Mouse (Mus musculus): Measurements from ENCODE around the gene Isg20l2. TPM values are rescaled to one million over a fixed set of nuclear protein-coding genes. Genes with fewer than 3 reads are reported as not detected.

Isg20l2 gene
- polyA plus RNA-seq, 1 experiment from 2014 or later: 55.1 TPM

- H3K4me3 ChIP-seq: peak overlapping the region; percentile 55
- H3K36me3 ChIP-seq: no peaks in the 10 kb centered on the region
- under 1% methylated on average over 15 of the region's 15 CpGs for WGBS
- peak overlapping the region; percentile 84 for H3K27ac ChIP-seq
- H3K27me3 ChIP-seq (ENCODE audit: insufficient read depth, poor library complexity, severe bottlenecking): peaks cover 45% of the 10 kb centered on the region
- peak; percentile 93 for DNase-seq (ENCODE audit: low spot score)
- no peaks in the 10 kb centered on the region; the same call in 1 of the 2 replicates for H3K9me3 ChIP-seq
- peaks cover 61% of the 10 kb centered on the region for H3K4me1 ChIP-seq
Measured at GRCm38 (mm10) chr3:87987633-87988032, 57.5 kb downstream of the Isg20l2 start.

DNA sequence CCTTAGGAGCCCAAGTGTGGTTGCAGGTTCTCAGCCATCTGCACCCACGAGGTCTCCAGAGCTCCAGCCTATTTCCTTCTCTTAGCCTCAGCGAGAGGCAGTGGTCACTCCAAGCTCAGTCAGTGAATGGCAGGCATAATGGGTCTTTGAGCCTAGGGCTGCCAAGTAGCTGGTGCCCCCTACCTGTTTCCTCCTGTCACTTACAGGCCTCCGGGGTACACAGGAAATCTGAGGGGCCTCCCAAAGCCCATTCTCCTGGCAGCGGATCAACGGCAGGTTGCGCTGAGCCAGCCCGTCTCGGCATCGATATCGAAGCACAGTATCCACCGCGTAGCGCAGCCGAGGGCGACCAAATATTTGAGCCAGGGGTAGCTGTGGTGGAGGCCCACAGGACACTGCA, 58.0 kb downstream of the Isg20l2 start:
- WGBS: 10% methylated on average over 15 of the region's 15 CpGs
- DNase-seq (ENCODE audit: low spot score): no peak
- Histone ChIP-seq H3K36me3 (no peaks in the 10 kb centered on the region), H3K4me3 (peak overlapping the region; percentile 55), H3K27me3 (ENCODE audit: insufficient read depth, poor library complexity, severe bottlenecking) (peaks cover 49% of the 10 kb centered on the region), H3K9me3 (no peaks in the 10 kb centered on the region; the same call in 1 of the 2 replicates), H3K4me1 (peaks cover 57% of the 10 kb centered on the region), H3K27ac (peak overlapping the region; percentile 84)

DNA sequence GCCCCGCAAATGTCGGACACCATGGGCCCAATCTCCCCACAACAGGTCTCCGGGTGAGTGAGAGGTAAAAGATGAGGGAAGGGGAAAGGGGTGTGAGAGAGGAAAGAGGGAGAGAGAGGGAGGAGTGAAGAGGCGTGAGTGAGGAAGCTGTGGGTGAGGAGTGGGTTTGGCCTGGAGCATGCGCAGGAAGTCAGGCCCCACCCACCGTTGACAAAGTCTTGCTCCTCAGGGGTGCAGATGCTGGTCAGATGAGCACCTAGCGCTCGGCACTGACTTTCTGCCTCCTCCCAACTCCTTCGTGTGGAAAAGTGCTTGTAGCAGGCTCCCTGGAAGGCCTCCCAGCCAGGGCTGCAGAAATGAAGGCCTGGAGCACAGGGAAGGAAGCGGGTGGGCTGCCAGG, 59.8 kb downstream of the Isg20l2 start:
- Histone ChIP-seq H3K27me3 (ENCODE audit: insufficient read depth, poor library complexity, severe bottlenecking) (peaks cover 68% of the 10 kb centered on the region), H3K4me1 (peaks cover 38% of the 10 kb centered on the region), H3K27ac (no peak overlapping the region), H3K36me3 (no peaks in the 10 kb centered on the region), H3K9me3 (no peaks in the 10 kb centered on the region; the same call in 1 of the 2 replicates), H3K4me3 (no peak overlapping the region)
- no peak for DNase-seq (ENCODE audit: low spot score)
- WGBS: 30% methylated on average over 10 of the region's 10 CpGs

Other genes with a start within 250 kb of the Isg20l2 start
- 0.30 and 0.63 TPM in 2 replicates for gene Lrrc71, start 181.7 kb upstream of the Isg20l2 start, polyA plus RNA-seq (2016; fragmentation: Nextera tagmentation; extraction: Ambion mirVana)
- gene Ntrk1, start 135.2 kb upstream of the Isg20l2 start, polyA plus RNA-seq (2016; fragmentation: Nextera tagmentation; extraction: Ambion mirVana): 0.05 and 0.68 TPM in 2 replicates
- 0.07 TPM in 1 of 2 replicates, not detected in the other for gene Insrr, start 133.4 kb upstream of the Isg20l2 start, polyA plus RNA-seq (2016; fragmentation: Nextera tagmentation; extraction: Ambion mirVana)
- gene Pear1, start 106.0 kb upstream of the Isg20l2 start, polyA plus RNA-seq (2016; fragmentation: Nextera tagmentation; extraction: Ambion mirVana): 14.3 and 14.8 TPM in 2 replicates
- 0.20 and 0.23 TPM in 2 replicates for gene Sh2d2a, start 83.6 kb upstream of the Isg20l2 start, polyA plus RNA-seq (2016; fragmentation: Nextera tagmentation; extraction: Ambion mirVana)
- gene Prcc, start 44.7 kb upstream of the Isg20l2 start, polyA plus RNA-seq (2016; fragmentation: Nextera tagmentation; extraction: Ambion mirVana): 11.8 and 13.6 TPM in 2 replicates
- gene Hdgf, start 24.0 kb upstream of the Isg20l2 start, polyA plus RNA-seq (2016; fragmentation: Nextera tagmentation; extraction: Ambion mirVana): 182 and 248 TPM in 2 replicates
- 64.2 and 71.3 TPM in 2 replicates for gene Mrpl24, start 10.8 kb upstream of the Isg20l2 start, polyA plus RNA-seq (2016; fragmentation: Nextera tagmentation; extraction: Ambion mirVana)
- gene Rrnad1, start 403 bp downstream of the Isg20l2 start, polyA plus RNA-seq (2016; fragmentation: Nextera tagmentation; extraction: Ambion mirVana): 16.8 and 21.0 TPM in 2 replicates
- 35.8 and 126 TPM in 2 replicates for gene Crabp2, start 18.4 kb downstream of the Isg20l2 start, polyA plus RNA-seq (2016; fragmentation: Nextera tagmentation; extraction: Ambion mirVana)
- 25.0 and 28.8 TPM in 2 replicates for gene Nes, start 40.8 kb downstream of the Isg20l2 start, polyA plus RNA-seq (2016; fragmentation: Nextera tagmentation; extraction: Ambion mirVana)
- gene Bcan, start 69.9 kb downstream of the Isg20l2 start, polyA plus RNA-seq (2016; fragmentation: Nextera tagmentation; extraction: Ambion mirVana): 0.05 TPM in 1 of 2 replicates, not detected in the other
- gene Hapln2, start 97.3 kb downstream of the Isg20l2 start, polyA plus RNA-seq (2016; fragmentation: Nextera tagmentation; extraction: Ambion mirVana): 0.07 and 0.08 TPM in 2 replicates
- gene Gpatch4, start 112.8 kb downstream of the Isg20l2 start, polyA plus RNA-seq (2016; fragmentation: Nextera tagmentation; extraction: Ambion mirVana): 28.5 and 47.0 TPM in 2 replicates
- gene Naxe, start 128.2 kb downstream of the Isg20l2 start, polyA plus RNA-seq (2016; fragmentation: Nextera tagmentation; extraction: Ambion mirVana): 143 and 148 TPM in 2 replicates
- gene Ttc24, start 148.0 kb downstream of the Isg20l2 start, polyA plus RNA-seq (2016; fragmentation: Nextera tagmentation; extraction: Ambion mirVana): 0.14 TPM in 1 of 2 replicates, not detected in the other
- gene Iqgap3, start 151.7 kb downstream of the Isg20l2 start, polyA plus RNA-seq (2016; fragmentation: Nextera tagmentation; extraction: Ambion mirVana): 22.0 and 27.4 TPM in 2 replicates
- gene Mef2d, start 212.1 kb downstream of the Isg20l2 start, polyA plus RNA-seq (2016; fragmentation: Nextera tagmentation; extraction: Ambion mirVana): 35.8 and 47.3 TPM in 2 replicates

Data from heart, embryonic 10.5 days (tissue).